ENCODE assay signal across 15 mouse cellular contexts in genomic region chr7:51867983-51868382, GRCm38 (mm10).
"Had no signal": no experiment of that assay in that cellular context is flagged by ENCODE, and none has a peak within 500 bp of the region (broad histone marks: within the 10 kb centered on the region; RNA-seq: fewer than 3 reads in every experiment).

No protein-coding gene starts in this region.

- H3K27ac ChIP-seq: left cerebral cortex, adult 2 months; liver, embryonic 13.5 days; lung, embryonic 15.5 days; macrophage; stomach, postnatal 0 days had no signal

- H3K27me3 ChIP-seq: liver, embryonic 13.5 days; lung, embryonic 15.5 days; megakaryocyte, embryonic 14.5 days had no signal

- H3K4me2 ChIP-seq: liver, embryonic 13.5 days; lung, embryonic 15.5 days; midbrain, embryonic 11.5 days had no signal

- ATAC-seq: intestine, embryonic 16.5 days; liver, postnatal 0 days; midbrain, embryonic 16.5 days had no signal

- H3K9me3 ChIP-seq: limb, embryonic 10.5 days; liver, embryonic 13.5 days; lung, embryonic 15.5 days; megakaryocyte, embryonic 14.5 days had no signal

- DNase-seq: liver, embryonic 13.5 days; liver, postnatal 0 days; lung, postnatal 14 days; right cerebral cortex, adult 18-20 months; right cerebral cortex, postnatal 25 days; thymus, postnatal 4 days had no signal

- H3K9ac ChIP-seq: liver, embryonic 13.5 days; liver, postnatal 0 days; lung, embryonic 15.5 days had no signal

- H3K4me3 ChIP-seq: left cerebral cortex, adult 2 months; limb, embryonic 10.5 days; liver, embryonic 13.5 days; lung, embryonic 15.5 days; megakaryocyte, embryonic 14.5 days had no signal
